Mouse (Mus musculus) bone marrow, adult 2 months (tissue): ENCODE measurements around the gene Mtg2. TPM values are rescaled to one million over a fixed set of nuclear protein-coding genes. Genes with fewer than 3 reads are reported as not detected.

Source experiments
- H3K27ac ChIP-seq: fragments of 200-500 bp; 2 replicates; pipeline ENCODE4 v1.5.1; 2012; ENCODE audit warnings: low read depth, mild to moderate bottlenecking, control low read depth, inconsistent platforms, low read length; ENCODE audit not compliant: control insufficient read depth, poor library complexity, insufficient read depth
- H3K4me1 ChIP-seq: fragments of 200-500 bp; 2 replicates; pipeline ENCODE4 v1.6.1; 2011; ENCODE audit warnings: low read length; ENCODE audit not compliant: control insufficient read depth, insufficient read depth
- H3K4me3 ChIP-seq: fragments of 200-500 bp; replicated peaks from 2 replicates; pipeline ENCODE3; 2011; ENCODE audit warnings: mild to moderate bottlenecking, low read depth, low read length, control low read depth; ENCODE audit not compliant: control insufficient read depth
- CTCF ChIP-seq: fragments of 200-500 bp; IDR thresholded peaks from 2 replicates; pipeline ENCODE4 v1.5.1; 2011; ENCODE audit warnings: low read length, control low read depth; ENCODE audit not compliant: control insufficient read depth, insufficient read depth
- POLR2A ChIP-seq: fragments of 200-500 bp; IDR thresholded peaks from 2 replicates; pipeline ENCODE4 v1.6.1; 2011; ENCODE audit warnings: low read depth, mild to moderate bottlenecking, control low read depth, low read length, borderline replicate concordance; ENCODE audit not compliant: control insufficient read depth
- WGBS: fragments of 180-500 bp; shearing (Covaris S2); methylation state at CpG from one replicate; pipeline ENCODE4 v1.1.7; 2018; 5-methylcytosine and 5-hydroxymethylcytosine counted together
- polyA plus RNA-seq: library from polyadenylated mRNA; stranded (reverse); fragments of >200 nt; gene quantifications from 2 replicates; pipeline ENCODE4 v1.2.4, GENCODE M21; 2011; ENCODE audit warnings: low replicate concordance; ENCODE audit not compliant: missing spikeins, insufficient read depth, insufficient read length

The Mtg2 gene
- polyA plus RNA-seq, 1 experiment: 8.2 TPM

DNA sequence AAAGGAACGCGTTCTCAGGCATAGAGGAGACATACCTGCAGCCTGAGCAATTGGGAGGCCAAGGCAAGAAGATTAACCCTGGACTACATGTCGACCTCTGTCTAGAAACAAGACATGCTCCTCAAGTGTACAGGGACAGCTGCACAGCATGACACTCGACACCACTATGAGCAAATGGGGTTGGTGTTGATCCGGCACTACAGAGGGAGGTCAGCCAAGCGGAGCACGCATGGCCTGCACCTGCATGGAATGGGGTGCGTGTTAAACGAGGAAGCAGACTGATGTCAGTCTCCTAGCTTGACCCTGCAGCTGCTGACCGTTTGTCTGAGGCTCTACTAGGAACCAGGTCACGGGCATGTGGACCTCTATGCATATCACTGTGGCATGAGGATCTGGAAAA lies 19.9 kb downstream of the Mtg2 start:
- WGBS: 64% methylated on average over 11 of the region's 11 CpGs
- no peaks in the 10 kb centered on the region for H3K4me1 ChIP-seq
- TF ChIP-seq CTCF (no peak), POLR2A (no peak)

DNA sequence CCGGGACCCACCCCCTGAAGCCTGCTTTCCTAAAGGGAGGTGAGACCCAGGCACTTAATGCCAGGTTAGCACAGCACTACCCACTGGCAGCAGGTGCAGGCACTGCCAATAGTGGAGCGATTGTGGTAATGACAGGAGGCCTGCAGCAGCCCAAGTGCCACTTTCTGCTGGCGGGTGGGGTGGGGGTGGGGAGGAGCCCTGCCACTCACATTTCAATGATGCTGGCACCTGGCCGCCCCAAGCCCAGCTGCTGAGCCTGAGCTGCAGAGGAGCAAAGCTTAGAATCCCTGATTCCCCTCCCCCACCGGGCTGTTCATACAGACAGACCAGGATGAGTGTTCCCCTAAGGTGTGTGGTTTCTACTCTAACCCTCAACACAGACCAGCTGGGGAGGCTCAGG lies 25.3 kb downstream of the Mtg2 start:
- TF ChIP-seq POLR2A (no peak), CTCF (no peak)
- Histone ChIP-seq H3K4me3 (no peak overlapping the region), H3K4me1 (no peaks in the 10 kb centered on the region), H3K27ac (no peak overlapping the region)
- 25% methylated on average over 5 of the region's 5 CpGs for WGBS

More for the DNA sequence above, 19.9 kb downstream of the Mtg2 start:
- Histone ChIP-seq H3K4me3 (no peak overlapping the region), H3K27ac (no peak overlapping the region)

DNA sequence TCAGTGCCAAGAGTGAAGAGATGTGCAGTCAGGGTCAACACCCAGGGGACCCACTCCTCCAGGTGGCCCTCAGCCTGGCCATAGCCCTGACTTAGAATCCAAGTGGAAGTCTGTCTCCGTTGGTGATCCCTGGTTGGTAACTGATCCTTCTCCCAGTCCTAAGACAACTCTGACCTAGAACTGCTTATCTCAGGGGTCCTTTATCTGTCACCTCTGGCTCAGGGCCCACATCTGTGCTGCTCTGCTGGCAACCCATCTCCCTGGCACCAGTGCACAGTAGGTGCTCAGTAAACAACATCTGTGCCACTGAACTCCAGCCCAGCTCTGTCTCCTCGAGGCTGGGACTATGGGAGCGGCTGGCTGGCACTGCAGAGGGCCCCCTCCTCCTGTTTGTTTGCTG lies 27.2 kb downstream of the Mtg2 start:
- no peaks in the 10 kb centered on the region for H3K4me1 ChIP-seq
- no peak overlapping the region for H3K4me3 ChIP-seq
- WGBS: 56% methylated on average over 3 of the region's 3 CpGs
- no peak overlapping the region for H3K27ac ChIP-seq
- TF ChIP-seq CTCF (no peak), POLR2A (no peak)

DNA sequence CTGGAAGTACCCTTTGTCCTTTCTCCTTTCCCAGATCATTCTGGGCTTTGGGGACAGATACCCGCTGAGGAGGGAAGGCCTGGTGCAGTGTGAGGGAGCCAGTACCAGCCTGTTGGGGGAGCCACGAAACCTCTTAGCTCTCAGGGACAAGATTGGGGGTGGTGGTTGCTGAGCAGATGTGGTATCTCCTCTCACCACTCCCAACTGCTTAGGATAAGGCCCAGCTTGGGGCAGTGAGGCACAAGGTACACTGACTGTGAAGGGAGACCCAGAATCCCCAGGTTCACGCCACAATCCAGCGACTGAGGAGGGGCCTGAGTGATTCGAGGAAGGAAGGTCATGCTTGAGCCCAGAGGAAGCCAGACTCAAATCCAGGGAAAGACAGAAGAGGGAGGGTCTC lies 27.8 kb downstream of the Mtg2 start:
- TF ChIP-seq CTCF: no peak
- no peak for TF ChIP-seq POLR2A
- 28% methylated on average over 5 of the region's 5 CpGs for WGBS
- Histone ChIP-seq H3K27ac (no peak overlapping the region), H3K4me1 (no peaks in the 10 kb centered on the region), H3K4me3 (no peak overlapping the region)

DNA sequence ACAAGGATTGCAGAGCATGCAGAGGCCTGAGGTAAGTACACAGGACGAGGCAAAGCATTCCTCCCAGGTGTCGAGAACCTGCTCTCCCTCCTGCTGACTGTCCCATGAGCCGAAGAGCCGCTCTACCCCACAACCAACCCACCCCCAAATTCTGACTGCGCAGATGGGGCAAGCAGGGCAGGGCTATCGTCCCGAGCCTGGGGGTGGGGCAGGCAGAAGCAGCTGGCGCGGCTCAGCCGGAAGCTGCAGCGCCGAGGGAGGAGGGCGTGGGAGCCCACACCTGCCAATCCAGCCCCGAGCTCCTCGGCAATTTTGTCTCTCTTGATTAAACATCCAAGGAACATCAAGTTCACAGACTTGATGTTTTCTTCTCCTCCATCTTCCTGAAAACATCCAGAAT lies 29.1 kb downstream of the Mtg2 start:
- Histone ChIP-seq H3K4me3 (no peak overlapping the region), H3K4me1 (no peaks in the 10 kb centered on the region), H3K27ac (no peak overlapping the region)
- TF ChIP-seq POLR2A (no peak), CTCF (no peak)
- 5% methylated on average over 15 of the region's 15 CpGs for WGBS

DNA sequence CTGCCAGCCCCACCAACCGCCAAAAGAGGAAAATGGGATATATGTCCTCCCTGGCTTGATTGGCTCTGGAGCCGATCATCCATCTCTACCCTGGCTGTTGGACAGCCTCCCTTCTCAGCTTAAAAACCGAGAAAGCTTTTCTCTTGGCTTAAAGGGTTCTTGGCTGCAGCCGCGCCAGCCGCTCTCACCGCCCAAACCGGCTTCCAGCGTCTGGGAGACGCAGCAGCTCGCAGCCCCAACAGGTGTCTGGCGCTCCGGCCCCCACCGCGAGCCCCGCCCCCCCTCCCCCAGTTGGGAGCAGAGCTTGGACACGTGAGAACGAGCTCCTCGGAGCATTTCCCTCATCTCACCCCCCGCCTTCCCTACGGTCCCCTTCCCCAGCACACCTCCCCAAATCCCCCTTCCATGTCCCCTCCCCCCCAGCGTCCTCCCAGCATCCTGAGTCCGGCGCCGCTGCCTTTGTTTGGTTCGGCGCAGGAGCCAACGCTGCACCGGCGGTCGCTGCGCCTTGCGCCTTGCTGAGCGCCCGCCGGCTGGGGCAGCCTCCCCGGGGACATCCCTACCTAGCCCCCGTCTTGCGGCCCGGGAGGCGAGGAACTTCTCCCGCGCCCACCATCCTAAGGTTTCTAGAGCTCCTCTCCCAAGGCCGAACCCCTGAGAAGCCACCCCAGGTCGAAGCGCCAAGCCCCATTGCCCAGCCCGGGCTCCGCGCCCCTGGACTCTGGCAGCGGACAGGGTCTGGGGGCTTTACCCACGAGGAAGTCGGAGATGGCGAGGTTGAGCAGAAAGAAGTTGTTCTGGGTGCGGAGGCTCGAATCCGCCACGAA lies 33.0 kb downstream of the Mtg2 start:
- 5% methylated on average over 57 of the region's 57 CpGs for WGBS
- Histone ChIP-seq H3K4me3 (no peak overlapping the region), H3K4me1 (no peaks in the 10 kb centered on the region), H3K27ac (no peak overlapping the region)
- no peak for TF ChIP-seq CTCF
- no peak for TF ChIP-seq POLR2A

DNA sequence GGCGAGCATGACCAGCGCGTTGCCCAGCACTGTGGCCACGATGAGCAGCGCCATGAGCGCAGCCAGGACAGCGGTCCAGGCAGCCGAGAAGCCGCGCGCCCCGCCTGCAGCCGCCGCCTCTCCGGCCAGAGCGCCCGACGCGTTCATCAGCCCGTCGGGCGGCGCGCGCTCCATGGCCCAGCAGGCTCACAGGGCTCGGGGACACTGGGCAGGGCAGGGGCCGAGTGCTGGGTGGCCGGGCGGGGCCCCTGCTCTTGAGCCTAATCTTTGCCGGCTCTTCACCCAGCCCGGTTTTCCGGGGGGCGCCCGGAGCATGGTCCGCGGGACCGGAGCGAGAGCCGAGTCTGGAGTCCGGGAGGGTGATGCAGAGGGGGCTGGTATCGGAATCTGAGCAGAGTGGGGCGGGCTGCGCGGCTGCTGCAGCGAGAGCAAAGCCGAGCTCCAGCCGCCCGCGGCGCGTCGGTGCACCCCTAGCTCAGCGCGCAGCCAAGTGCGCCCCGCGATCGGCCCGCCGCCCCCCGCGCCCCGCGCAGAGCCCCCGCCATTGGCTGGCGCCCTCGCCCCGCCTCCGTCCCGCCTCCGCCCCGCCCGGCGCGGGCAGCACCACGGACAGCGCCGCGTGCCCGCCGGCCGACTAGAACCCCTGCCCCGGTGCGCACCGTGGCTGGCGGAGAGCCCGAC lies 33.7 kb downstream of the Mtg2 start, which contains the start of gene Hrh3:
TSS of gene Hrh3 (minus strand) at position 511 of the 681 bp plus-strand sequence.
- no peak within 1 kb of the TSS for H3K4me3 ChIP-seq
- H3K27ac ChIP-seq: no peak within 1 kb of the TSS
- under 1% methylated on average over 86 of the region's 87 CpGs for WGBS
- no peaks in the 10 kb centered on the region for H3K4me1 ChIP-seq
- no peak for TF ChIP-seq POLR2A
- TF ChIP-seq CTCF: no peak

DNA sequence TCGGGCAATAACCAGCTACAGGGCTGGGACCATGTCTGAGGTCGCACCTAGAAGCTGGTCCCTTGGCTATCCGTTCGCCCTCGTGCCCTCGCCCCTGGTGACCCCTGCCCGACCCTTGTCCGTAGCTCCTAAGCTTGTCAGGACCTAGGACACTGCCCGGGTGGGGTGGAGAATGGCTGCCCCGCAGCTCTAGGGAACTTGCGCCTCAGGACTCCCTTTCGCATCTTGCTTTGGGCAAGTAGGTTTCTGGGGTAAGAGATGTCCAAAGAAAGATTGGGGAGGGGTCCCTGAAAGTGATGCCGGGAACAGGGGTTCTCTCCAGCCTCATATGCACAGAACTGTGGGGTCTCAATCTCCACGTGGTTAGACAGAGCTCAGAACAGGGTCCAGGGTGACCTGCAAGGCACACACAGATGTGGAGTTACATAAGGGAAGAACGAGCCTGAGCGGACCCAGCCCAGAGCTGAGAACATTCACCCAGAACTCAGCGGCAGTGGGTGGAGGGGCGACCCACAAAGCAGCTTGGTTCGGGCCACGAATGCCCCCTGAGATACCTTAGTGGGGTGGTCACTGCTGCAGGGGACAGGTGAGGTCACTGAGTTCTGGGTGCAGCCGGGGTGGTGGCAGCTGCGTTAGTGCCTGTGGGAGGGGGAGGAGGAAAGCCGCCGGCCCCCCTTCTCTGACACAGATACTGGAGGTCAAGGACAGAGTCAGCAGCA lies 34.4 kb downstream of the Mtg2 start:
- 10% methylated on average over 24 of the region's 24 CpGs for WGBS
- no peak for TF ChIP-seq POLR2A
- no peak for TF ChIP-seq CTCF
- H3K4me3 ChIP-seq: no peak overlapping the region

More for the DNA sequence above, 34.4 kb downstream of the Mtg2 start:
- H3K27ac ChIP-seq: no peak overlapping the region
- H3K4me1 ChIP-seq: no peaks in the 10 kb centered on the region
